Mouse (Mus musculus) limb, embryonic 14.5 days (tissue): Measurements from ENCODE around the gene Coq9. TPM values are rescaled to one million over a fixed set of nuclear protein-coding genes. Genes with fewer than 3 reads are reported as not detected.

Experiments
- ATAC-seq: fragments of 200-750 bp; cut with Nextera tagmentation; 2 replicates; pipeline ENCODE4 v1.8.0; 2017; ENCODE audit warnings: low read depth, moderate number of reproducible peaks, moderate TSS enrichment; ENCODE audit not compliant: low FRiP score
- DNase-seq: peaks from one replicate; pipeline ENCODE4 v3.0.0-alpha.2; 2015; ENCODE audit warnings: low spot score
- H3K27ac ChIP-seq: fragments of 300-500 bp; sonication (generic); replicated peaks from 2 replicates; pipeline ENCODE4 v1.5.1; 2014; ENCODE audit warnings: low read depth, mild to moderate bottlenecking, low read length, moderate library complexity, mixed read lengths
- H3K27me3 ChIP-seq: fragments of 300-500 bp; sonication (generic); 2 replicates; pipeline ENCODE4 v1.6.1; 2014; ENCODE audit warnings: low read length, mixed read lengths; ENCODE audit not compliant: control insufficient read depth, insufficient read depth
- H3K36me3 ChIP-seq: fragments of 300-500 bp; sonication (generic); 2 replicates; pipeline ENCODE4 v1.6.1; 2014; ENCODE audit warnings: mild to moderate bottlenecking, low read length, moderate library complexity, mixed read lengths; ENCODE audit not compliant: control insufficient read depth, insufficient read depth
- H3K4me1 ChIP-seq: fragments of 300-500 bp; sonication (generic); 2 replicates; pipeline ENCODE4 v1.6.1; 2014; ENCODE audit warnings: antibody characterized with exemption, low read length, mixed read lengths; ENCODE audit not compliant: control insufficient read depth, insufficient read depth
- H3K4me2 ChIP-seq: fragments of 300-500 bp; sonication (generic); replicated peaks from 2 replicates; pipeline ENCODE4 v1.6.1; 2014; ENCODE audit warnings: low read depth, mild to moderate bottlenecking, low read length, moderate library complexity; ENCODE audit not compliant: severe bottlenecking
- H3K4me3 ChIP-seq: fragments of 300-500 bp; sonication (generic); replicated peaks from 2 replicates; pipeline ENCODE4 v1.5.1; 2014; ENCODE audit warnings: low read length
- H3K9ac ChIP-seq: fragments of 300-500 bp; sonication (generic); 2 replicates; pipeline ENCODE4 v1.6.1; 2014; ENCODE audit warnings: mild to moderate bottlenecking, low read depth, low read length, moderate library complexity; ENCODE audit not compliant: severe bottlenecking
- H3K9me3 ChIP-seq: fragments of 300-500 bp; sonication (generic); 2 replicates; pipeline ENCODE4 v1.6.1; 2016; ENCODE audit warnings: low read length; ENCODE audit not compliant: control insufficient read depth
- POLR2A ChIP-seq: fragments of 200-500 bp; IDR thresholded peaks from 2 replicates; pipeline ENCODE4 v1.8.0; 2012; ENCODE audit warnings: inconsistent platforms, mild to moderate bottlenecking, moderate library complexity, borderline replicate concordance; ENCODE audit not compliant: insufficient read depth, insufficient read length; ENCODE audit errors: extremely low read depth
- WGBS: fragments of 180-500 bp; shearing (Covaris S2); extraction: QIAGEN DNeasy Blood & Tissue Kit; methylation state at CpG from one replicate; pipeline ENCODE4 v1.1.7; 2014; 5-methylcytosine and 5-hydroxymethylcytosine counted together
- polyA plus RNA-seq, 2 experiments: library from polyadenylated mRNA; depleted of rRNA in 1 of 2; stranded (reverse) in 1 of 2; unstranded in 1 of 2; fragments of >200 nt; fragmentation: Nextera tagmentation in 1 of 2; extraction: Ambion mirVana in 1 of 2; gene quantifications; 2 replicates each; pipeline versions ENCODE4 v1.2.1 to v1.2.3; 2012 to 2014

Coq9 gene
- polyA plus RNA-seq, 2 experiments, result 72.4 to 84.5 TPM

GRCm38 (mm10) chr8:94875096-94875870, 37.2 kb downstream of the Coq9 start:
- no peak for ATAC-seq
- Histone ChIP-seq H3K4me2 (peak overlapping the region; percentile 95), H3K27ac (no peak overlapping the region; the same call in 1 of the 2 replicates), H3K4me1 (peaks cover 43% of the 10 kb centered on the region), H3K36me3 (no peaks in the 10 kb centered on the region), H3K4me3 (peak overlapping the region; percentile 71), H3K9me3 (no peaks in the 10 kb centered on the region), H3K9ac (peak overlapping the region; percentile 69), H3K27me3 (peaks cover 3% of the 10 kb centered on the region; the same call in 1 of the 2 replicates)
- TF ChIP-seq POLR2A, result no peak
- no peak for DNase-seq
- WGBS, result 15% methylated on average over 17 of the region's 17 CpGs

DNA sequence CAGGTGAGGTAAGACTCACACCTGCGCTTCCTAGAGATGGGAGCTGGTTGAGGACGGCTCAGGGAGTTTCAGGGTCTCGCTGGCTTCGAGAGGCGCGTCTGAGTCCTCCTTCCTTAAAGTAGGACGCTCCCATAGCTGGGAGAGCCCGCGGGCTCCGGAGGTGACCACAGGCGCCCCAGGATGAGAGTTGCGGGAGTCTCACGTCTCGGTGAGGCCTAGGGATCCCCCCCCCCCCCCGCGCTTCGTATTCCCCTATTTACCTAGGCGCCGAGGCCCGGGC, 37.7 kb downstream of the Coq9 start:
- Histone ChIP-seq H3K27ac (peak overlapping the region; percentile 48; the same call in 1 of the 2 replicates), H3K9ac (peak overlapping the region; percentile 69), H3K9me3 (no peaks in the 10 kb centered on the region), H3K4me2 (peak overlapping the region; percentile 95), H3K27me3 (peaks cover 3% of the 10 kb centered on the region; the same call in 1 of the 2 replicates), H3K4me3 (peak overlapping the region; percentile 71), H3K4me1 (peaks cover 39% of the 10 kb centered on the region), H3K36me3 (no peaks in the 10 kb centered on the region)
- no peak for TF ChIP-seq POLR2A
- 0% methylated on average over 14 of the region's 20 CpGs for WGBS
- DNase-seq, result no peak
- ATAC-seq, result 0 out of 2 replicates have a peak, but pooled peaks have one; percentile 2

DNA sequence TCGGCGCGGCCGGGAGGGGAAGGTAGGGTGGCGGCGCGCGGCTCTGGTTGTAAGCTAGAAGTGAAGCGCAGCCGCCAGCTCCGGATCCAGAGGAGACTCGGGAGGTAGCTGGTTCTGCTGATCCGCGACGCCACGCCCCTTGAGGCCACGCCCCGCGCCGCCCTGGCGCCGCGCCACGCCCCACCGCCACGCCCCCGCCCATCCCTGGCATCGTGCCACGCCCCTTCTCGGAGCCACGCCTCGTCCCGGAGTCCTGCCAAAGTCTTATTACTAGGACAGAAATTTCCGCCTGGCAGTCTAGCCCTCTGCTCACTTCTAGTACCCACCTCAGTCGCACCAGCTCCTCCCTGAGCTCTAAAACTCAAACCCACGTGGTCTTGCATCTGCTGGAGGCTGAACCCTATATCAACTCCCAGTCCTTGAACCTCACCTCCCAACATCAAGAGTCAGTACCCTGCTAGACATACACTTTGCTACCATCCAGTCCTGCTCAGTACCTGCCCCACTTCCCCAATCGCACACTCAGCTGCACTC, 38.1 kb downstream of the Coq9 start, which contains the start of gene Dok4:
Gene Dok4, minus strand, starts transcription at position 134 of the 534 bp plus-strand sequence.
- Histone ChIP-seq H3K27me3 (peaks cover 3% of the 10 kb centered on the region; the same call in 1 of the 2 replicates), H3K4me3 (peak within 1 kb of the TSS; percentile 71), H3K9me3 (no peaks in the 10 kb centered on the region), H3K4me1 (peaks cover 37% of the 10 kb centered on the region), H3K27ac (peak within 1 kb of the TSS; percentile 48; the same call in 1 of the 2 replicates), H3K4me2 (peak within 1 kb of the TSS; percentile 95), H3K36me3 (no peaks in the 10 kb centered on the region), H3K9ac (peak within 1 kb of the TSS; percentile 69)
- DNase-seq (peak; percentile 87), ATAC-seq (peak; percentile 85)
- TF ChIP-seq POLR2A, result no peak
- 5% methylated on average over 5 of the region's 37 CpGs for WGBS

DNA sequence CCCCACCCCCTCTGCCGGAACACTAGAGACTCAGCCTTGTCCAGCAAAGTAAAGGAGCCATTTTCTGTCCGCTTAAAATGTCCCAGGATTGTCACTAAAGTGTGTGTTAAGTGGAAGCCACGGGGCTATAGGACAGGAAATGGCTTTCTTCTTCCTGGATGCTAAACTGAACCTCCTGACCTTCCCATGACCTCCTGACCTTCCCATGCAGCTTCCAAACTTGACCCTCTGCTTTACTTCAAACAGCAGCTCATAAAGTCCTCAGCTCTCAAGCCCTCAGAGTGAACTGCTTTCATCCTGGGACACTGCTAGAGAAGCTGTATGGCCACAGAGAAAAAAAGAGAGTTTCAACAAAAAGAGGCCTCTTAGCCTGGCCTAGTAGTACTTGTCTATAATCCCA, 38.7 kb downstream of the Coq9 start:
- Histone ChIP-seq H3K36me3 (no peaks in the 10 kb centered on the region), H3K4me3 (no peak overlapping the region), H3K4me1 (peaks cover 32% of the 10 kb centered on the region), H3K9me3 (no peaks in the 10 kb centered on the region), H3K9ac (no peak overlapping the region), H3K4me2 (0 out of 2 replicates have a peak overlapping the region, but pooled peaks have one; percentile 95), H3K27ac (no peak overlapping the region), H3K27me3 (peaks cover 3% of the 10 kb centered on the region; the same call in 1 of the 2 replicates)
- TF ChIP-seq POLR2A, result no peak
- no peak for ATAC-seq
- WGBS, result 23% methylated on average over 3 of the region's 3 CpGs
- DNase-seq, result no peak

DNA sequence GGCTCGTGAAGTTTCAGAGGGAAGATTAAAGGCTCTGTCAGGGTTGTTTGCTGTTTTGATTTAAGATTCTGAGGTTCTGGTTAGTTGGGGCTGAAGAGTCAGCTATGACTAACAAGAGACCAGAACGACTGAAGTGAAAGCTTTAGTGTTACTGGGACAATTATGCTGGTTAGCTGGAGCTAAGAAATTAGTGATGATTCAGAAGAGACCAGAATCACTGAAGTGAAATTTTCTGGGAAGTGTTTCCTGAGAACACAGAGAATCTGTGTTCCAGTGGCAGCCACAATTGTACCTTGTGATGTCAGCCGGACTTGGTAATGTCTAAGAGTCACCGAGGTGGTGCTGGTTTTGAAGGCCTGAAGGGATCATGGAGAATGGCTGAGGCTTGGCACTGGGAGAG, 42.6 kb downstream of the Coq9 start:
- 57% methylated on average over 4 of the region's 4 CpGs for WGBS
- Histone ChIP-seq H3K9ac (no peak overlapping the region), H3K9me3 (no peaks in the 10 kb centered on the region), H3K27ac (no peak overlapping the region), H3K27me3 (no peaks in the 10 kb centered on the region), H3K4me1 (peaks cover 6% of the 10 kb centered on the region; the same call in 1 of the 2 replicates), H3K4me3 (no peak overlapping the region), H3K4me2 (no peak overlapping the region), H3K36me3 (no peaks in the 10 kb centered on the region)
- TF ChIP-seq POLR2A, result no peak
- no peak for DNase-seq
- no peak for ATAC-seq
